Mouse (Mus musculus): Measurements from ENCODE around the gene Irf8.

Gene Irf8

GRCm38 (mm10) chr8:120747286-120747685, 11.1 kb downstream of the Irf8 start:
- in situ Hi-C loops (cut with MboI): no loop called here

GRCm38 (mm10) chr8:120750616-120751015, 14.5 kb downstream of the Irf8 start:
- in situ Hi-C loops (cut with MboI): loop anchor here (5.0 kb wide), 1 partner anchor 48 kb away; no protein-coding TSS in a partner anchor

GRCm38 (mm10) chr8:120751226-120752081, 15.3 kb downstream of the Irf8 start:
- in situ Hi-C loops (cut with MboI): loop anchor here (5.0 kb wide), 1 partner anchor 49 kb away; no protein-coding TSS in a partner anchor

- in situ Hi-C loops (cut with MboI): loop anchor here (5.0 kb wide), 1 partner anchor 50 kb away; no protein-coding TSS in a partner anchor
These were observed 15.9 kb downstream of the Irf8 start for GRCm38 (mm10) chr8:120752082-120752452.

GRCm38 (mm10) chr8:120753476-120753875, 17.3 kb downstream of the Irf8 start:
- in situ Hi-C loops (cut with MboI): loop anchor here (5.0 kb wide), 1 partner anchor 51 kb away; no protein-coding TSS in a partner anchor

GRCm38 (mm10) chr8:120755306-120756297, 19.4 kb downstream of the Irf8 start:
- in situ Hi-C loops (cut with MboI): loop anchor here (5.0 kb wide), 1 partner anchor 37 kb away; no protein-coding TSS in a partner anchor

- in situ Hi-C loops (cut with MboI): loop anchor here (5.0 kb wide), 1 partner anchor 34 kb away; no protein-coding TSS in a partner anchor
These were observed 21.8 kb downstream of the Irf8 start for GRCm38 (mm10) chr8:120758005-120758404.

- in situ Hi-C loops (cut with MboI): loop anchor here (5.0 kb wide), 1 partner anchor 32 kb away; no protein-coding TSS in a partner anchor
These were observed 23.7 kb downstream of the Irf8 start for GRCm38 (mm10) chr8:120759847-120760246.

- in situ Hi-C loops (cut with MboI): no loop called here
These were observed 24.4 kb downstream of the Irf8 start for GRCm38 (mm10) chr8:120760341-120761215.

GRCm38 (mm10) chr8:120763267-120763666, 27.1 kb downstream of the Irf8 start:
- in situ Hi-C loops (cut with MboI): no loop called here

- in situ Hi-C loops (cut with MboI): no loop called here
These were observed 28.5 kb downstream of the Irf8 start for GRCm38 (mm10) chr8:120764638-120765037.

GRCm38 (mm10) chr8:120766622-120767021, 30.5 kb downstream of the Irf8 start:
- in situ Hi-C loops (cut with MboI): no loop called here

GRCm38 (mm10) chr8:120768454-120769218, 32.5 kb downstream of the Irf8 start:
- in situ Hi-C loops (cut with MboI): no loop called here

- in situ Hi-C loops (cut with MboI): no loop called here
These were observed 41.0 kb downstream of the Irf8 start for GRCm38 (mm10) chr8:120777184-120777583.

GRCm38 (mm10) chr8:120777732-120778131, 41.6 kb downstream of the Irf8 start:
- in situ Hi-C loops (cut with MboI): no loop called here

- in situ Hi-C loops (cut with MboI): no loop called here
These were observed 42.9 kb downstream of the Irf8 start for GRCm38 (mm10) chr8:120779106-120779505.

GRCm38 (mm10) chr8:120783781-120784180, 47.6 kb downstream of the Irf8 start:
- in situ Hi-C loops (cut with MboI): no loop called here

GRCm38 (mm10) chr8:120786753-120787152, 50.6 kb downstream of the Irf8 start:
- in situ Hi-C loops (cut with MboI): no loop called here

- in situ Hi-C loops (cut with MboI): no loop called here
These were observed 51.5 kb downstream of the Irf8 start for GRCm38 (mm10) chr8:120787631-120788030.

- in situ Hi-C loops (cut with MboI): loop anchor here (5.0 kb wide), 2 partner anchors 35 to 110 kb away; no protein-coding TSS in a partner anchor
These were observed 56.6 kb downstream of the Irf8 start for GRCm38 (mm10) chr8:120792710-120793109.
